Mouse (Mus musculus) retina, embryonic 14.5 days (tissue): ENCODE results near the gene Vmn2r73.
A peak's percentile ranks its signal among the peaks of the same experiment; 100 is the strongest.

ENCODE experiments used
- DNase-seq: peaks from one replicate; pipeline ENCODE4 v3.0.0-alpha.2; 2015; ENCODE audit warnings: low spot score

The Vmn2r73 gene

DNA sequence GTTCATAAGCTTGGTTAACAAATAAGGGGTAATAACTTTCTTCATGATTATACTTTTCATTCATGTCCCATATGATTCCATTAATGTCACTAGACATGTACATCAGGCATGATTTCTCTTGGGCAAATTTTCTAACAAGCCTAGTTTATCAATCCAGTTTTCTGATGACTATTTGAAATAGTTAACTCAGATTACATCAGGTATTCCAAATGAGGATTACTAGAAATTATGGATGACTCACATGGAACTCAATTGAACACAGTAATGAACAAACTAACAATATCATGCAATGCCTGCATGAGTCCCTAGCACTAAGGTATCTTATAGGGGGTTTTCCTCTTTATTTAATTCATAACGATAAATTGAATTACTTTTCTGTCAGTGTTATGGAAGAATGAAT, at the start of gene Vmn2r73:
Gene Vmn2r73 (minus strand): TSS at position 101 of the 400 bp plus-strand sequence.
- no peak for DNase-seq

- no peak for DNase-seq
Observed at GRCm38 (mm10) chr7:85840090-85840948, 35.7 kb downstream of the Vmn2r73 start.

DNA sequence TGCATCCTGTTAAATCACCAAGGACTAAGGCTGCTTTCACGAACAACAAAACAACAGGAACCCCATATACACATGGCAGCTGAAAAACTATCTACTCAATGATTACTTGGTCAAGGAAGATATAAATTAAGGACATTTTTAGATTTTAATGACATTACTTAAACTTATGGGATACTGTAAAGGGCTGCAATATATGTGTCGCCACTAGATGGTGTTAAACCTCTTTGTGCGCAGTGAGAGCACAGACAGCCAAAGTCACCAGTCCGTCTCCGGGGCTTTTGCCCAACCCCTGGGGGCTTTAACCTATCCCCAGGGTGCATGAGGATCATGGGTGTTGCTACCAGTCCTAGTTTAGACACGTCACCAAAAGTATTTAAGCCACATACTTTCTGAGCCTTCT, 58.0 kb downstream of the Vmn2r73 start:
- peak; percentile 67 for DNase-seq
